Mouse (Mus musculus): ENCODE results near the gene Sec14l2. TPM values are rescaled to one million over a fixed set of nuclear protein-coding genes. Genes with fewer than 3 reads are reported as not detected.

Sec14l2 gene
- 3.6 and 4.1 TPM in 2 replicates for polyA plus RNA-seq (2014; fragmentation: Nextera tagmentation; extraction: Ambion mirVana)

DNA sequence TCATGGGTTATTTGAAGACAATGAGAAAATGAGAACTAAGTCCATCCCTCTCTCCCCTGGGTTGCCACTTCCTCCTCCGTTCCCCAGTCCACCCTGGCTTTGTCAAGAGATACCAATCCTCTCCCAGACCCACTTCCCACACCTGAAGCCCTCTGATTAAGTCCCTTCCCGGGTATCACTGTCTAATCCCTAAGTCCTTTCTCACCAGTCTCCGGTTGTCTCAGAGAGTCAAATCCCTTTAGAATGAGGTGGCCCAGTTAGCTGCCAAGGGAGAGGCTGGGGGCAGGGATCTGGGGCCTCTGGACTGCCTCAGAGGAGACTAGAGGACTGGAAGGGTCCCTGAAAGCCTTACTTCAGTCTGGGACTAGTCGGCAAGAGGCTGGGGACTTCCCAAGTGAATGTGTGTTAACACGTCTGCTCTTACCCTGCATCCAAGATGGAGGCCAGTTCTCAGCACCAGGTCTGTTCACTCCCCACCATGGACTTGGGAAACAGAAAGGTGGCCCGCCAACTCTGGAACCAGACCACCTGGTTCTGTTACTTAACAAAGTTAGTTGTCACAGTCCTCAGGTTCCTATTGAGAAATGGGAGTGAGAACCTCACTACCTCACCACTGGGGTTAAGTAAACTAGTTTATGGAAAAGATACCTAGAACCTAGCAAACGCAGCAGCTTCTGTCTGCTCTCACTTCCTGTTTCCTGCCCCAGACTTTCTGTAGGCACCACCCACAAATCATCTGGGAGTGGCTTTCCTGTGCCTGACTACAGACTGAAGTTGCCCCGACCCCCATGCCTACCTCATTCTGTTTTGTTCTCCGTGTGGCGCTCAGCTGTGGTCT, at the start of gene Sec14l2:
Gene Sec14l2, minus strand, starts transcription at position 674 of the 838 bp plus-strand sequence.
- peaks cover 3% of the 10 kb centered on the region; the same call in 1 of the 2 replicates for H3K9me3 ChIP-seq (ENCODE audit: control insufficient read depth, low read length)
- DNase-seq (ENCODE audit: low spot score) (no peak), ATAC-seq (ENCODE audit: low FRiP score) (no peak)
- H3K4me3 ChIP-seq (replicated peaks; ENCODE audit: low read length): no peak within 1 kb of the TSS
- peaks cover 4% of the 10 kb centered on the region; the same call in 1 of the 2 replicates for H3K27me3 ChIP-seq (ENCODE audit: control insufficient read depth, insufficient read depth, low read length)
- H3K9ac ChIP-seq: no peak within 1 kb of the TSS
- H3K36me3 ChIP-seq (replicated peaks; ENCODE audit: control insufficient read depth, insufficient read depth): no peaks in the 10 kb centered on the region
- 77% methylated on average over 10 of the region's 10 CpGs for WGBS
- peaks cover 9% of the 10 kb centered on the region for H3K4me1 ChIP-seq (replicated peaks; ENCODE audit: control insufficient read depth, insufficient read depth, low read length)
- H3K27ac ChIP-seq: no peak within 1 kb of the TSS
- no peak within 1 kb of the TSS for H3K4me2 ChIP-seq (replicated peaks)

DNA sequence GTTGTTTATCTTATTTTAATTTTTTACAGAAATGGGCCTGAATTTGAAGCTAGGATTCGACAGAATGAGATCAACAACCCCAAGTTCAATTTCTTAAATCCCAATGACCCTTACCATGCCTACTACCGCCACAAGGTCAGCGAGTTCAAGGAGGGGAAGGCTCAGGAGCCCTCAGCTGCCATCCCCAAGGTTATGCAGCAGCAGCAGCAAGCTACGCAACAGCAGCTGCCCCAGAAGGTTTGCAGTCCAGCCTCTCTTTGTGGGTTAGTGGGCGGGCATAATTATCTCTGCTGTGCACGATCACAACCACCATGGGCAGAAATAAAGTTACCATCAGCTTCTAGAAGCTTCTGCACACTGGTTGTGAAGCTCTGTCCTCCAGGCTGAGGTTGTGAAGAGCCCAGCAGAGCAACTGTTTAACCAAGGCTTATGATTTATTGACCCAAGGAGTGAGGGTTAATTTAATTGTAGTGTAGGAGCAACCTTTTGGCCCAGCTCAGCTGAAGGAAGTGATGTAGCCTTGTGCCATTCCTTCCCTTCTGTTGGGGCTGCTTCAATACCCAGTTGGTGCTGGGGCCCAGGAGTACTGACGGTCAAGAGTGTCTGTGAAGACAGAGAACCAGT, 43.4 kb upstream of the Sec14l2 start:
- ATAC-seq (ENCODE audit: low FRiP score) (no peak), DNase-seq (ENCODE audit: low spot score) (no peak)
- Histone ChIP-seq H3K4me2 (replicated peaks) (no peak overlapping the region), H3K9me3 (ENCODE audit: control insufficient read depth, low read length) (no peaks in the 10 kb centered on the region), H3K27ac (no peak overlapping the region), H3K4me3 (replicated peaks; ENCODE audit: low read length) (no peak overlapping the region), H3K36me3 (replicated peaks; ENCODE audit: control insufficient read depth, insufficient read depth) (peaks cover 100% of the 10 kb centered on the region), H3K9ac (no peak overlapping the region), H3K4me1 (replicated peaks; ENCODE audit: control insufficient read depth, insufficient read depth, low read length) (peaks cover 8% of the 10 kb centered on the region), H3K27me3 (ENCODE audit: control insufficient read depth, insufficient read depth, low read length) (no peaks in the 10 kb centered on the region)
- WGBS: 96% methylated on average over 7 of the region's 7 CpGs

DNA sequence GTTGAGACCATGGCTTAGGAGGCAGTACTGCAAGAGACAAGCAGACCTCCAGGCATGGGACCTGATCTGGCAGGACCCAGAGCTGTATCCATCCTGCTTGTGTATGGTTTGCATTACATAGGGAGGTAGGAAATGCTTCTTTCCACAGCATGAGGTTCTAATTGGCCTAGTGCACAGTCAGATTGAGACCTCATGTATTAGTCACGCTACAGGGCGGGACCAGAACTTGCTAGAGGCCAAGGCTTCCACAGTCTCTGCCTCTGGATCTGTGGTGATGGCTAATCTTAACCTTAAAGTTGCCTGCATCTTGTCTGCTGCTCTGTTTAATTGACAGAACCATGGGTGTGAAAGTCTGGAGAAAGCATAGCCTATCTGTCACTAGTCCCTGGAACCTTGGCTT, 41.5 kb upstream of the Sec14l2 start:
- no peak overlapping the region for H3K9ac ChIP-seq
- H3K4me2 ChIP-seq (replicated peaks): no peak overlapping the region
- peaks cover 16% of the 10 kb centered on the region for H3K4me1 ChIP-seq (replicated peaks; ENCODE audit: control insufficient read depth, insufficient read depth, low read length)
- H3K36me3 ChIP-seq (replicated peaks; ENCODE audit: control insufficient read depth, insufficient read depth): peaks cover 83% of the 10 kb centered on the region
- no peak for DNase-seq (ENCODE audit: low spot score)
- no peak for ATAC-seq (ENCODE audit: low FRiP score)
- WGBS: 89% methylated on average over 2 of the region's 2 CpGs
- H3K9me3 ChIP-seq (ENCODE audit: control insufficient read depth, low read length): no peaks in the 10 kb centered on the region
- no peak overlapping the region for H3K27ac ChIP-seq
- no peak overlapping the region for H3K4me3 ChIP-seq (replicated peaks; ENCODE audit: low read length)
- H3K27me3 ChIP-seq (ENCODE audit: control insufficient read depth, insufficient read depth, low read length): no peaks in the 10 kb centered on the region

DNA sequence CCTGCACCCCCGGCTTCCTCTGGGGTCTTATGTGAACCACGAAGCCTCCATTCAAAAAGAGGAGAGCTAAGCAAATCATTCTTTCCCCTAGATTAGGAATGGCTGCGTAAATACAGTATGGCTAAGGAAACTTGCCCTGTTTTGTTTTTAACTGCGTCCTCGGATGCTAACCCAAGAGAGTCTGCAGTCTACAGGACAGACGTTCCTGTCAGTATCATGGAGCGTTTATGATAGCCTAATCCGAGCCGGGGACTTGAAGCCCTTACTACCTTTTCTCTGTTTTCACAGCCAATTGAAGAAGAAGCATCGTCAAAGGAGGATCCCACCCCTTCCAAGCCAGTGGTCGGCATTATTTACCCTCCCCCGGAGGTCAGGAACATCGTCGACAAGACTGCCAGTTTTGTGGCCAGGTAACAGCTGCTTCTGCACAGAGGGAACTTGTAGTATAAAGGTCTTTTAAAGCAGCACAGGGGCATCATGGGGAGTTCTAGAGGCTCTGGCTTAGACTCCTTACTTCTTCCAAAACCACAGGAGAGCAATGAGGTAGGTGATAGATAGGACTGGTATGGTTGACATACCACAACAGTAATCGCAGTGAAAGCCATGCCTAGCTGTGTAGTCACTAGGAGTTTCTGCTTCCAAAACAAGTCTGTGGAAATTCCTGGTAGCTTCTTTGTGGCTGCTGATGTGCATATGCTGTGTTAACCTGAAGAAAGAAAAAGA, 37.7 kb upstream of the Sec14l2 start:
- DNase-seq (ENCODE audit: low spot score) (no peak), ATAC-seq (ENCODE audit: low FRiP score) (peak; percentile 8; the same call in 1 of the 2 replicates)
- Histone ChIP-seq H3K27me3 (ENCODE audit: control insufficient read depth, insufficient read depth, low read length) (no peaks in the 10 kb centered on the region), H3K27ac (peak overlapping the region; percentile 92), H3K4me3 (replicated peaks; ENCODE audit: low read length) (peak overlapping the region; percentile 70), H3K36me3 (replicated peaks; ENCODE audit: control insufficient read depth, insufficient read depth) (peaks cover 45% of the 10 kb centered on the region), H3K4me2 (replicated peaks) (peak overlapping the region; percentile 81), H3K9ac (peak overlapping the region; percentile 73), H3K4me1 (replicated peaks; ENCODE audit: control insufficient read depth, insufficient read depth, low read length) (peaks cover 22% of the 10 kb centered on the region), H3K9me3 (ENCODE audit: control insufficient read depth, low read length) (no peaks in the 10 kb centered on the region)
- 9% methylated on average over 15 of the region's 15 CpGs for WGBS

DNA sequence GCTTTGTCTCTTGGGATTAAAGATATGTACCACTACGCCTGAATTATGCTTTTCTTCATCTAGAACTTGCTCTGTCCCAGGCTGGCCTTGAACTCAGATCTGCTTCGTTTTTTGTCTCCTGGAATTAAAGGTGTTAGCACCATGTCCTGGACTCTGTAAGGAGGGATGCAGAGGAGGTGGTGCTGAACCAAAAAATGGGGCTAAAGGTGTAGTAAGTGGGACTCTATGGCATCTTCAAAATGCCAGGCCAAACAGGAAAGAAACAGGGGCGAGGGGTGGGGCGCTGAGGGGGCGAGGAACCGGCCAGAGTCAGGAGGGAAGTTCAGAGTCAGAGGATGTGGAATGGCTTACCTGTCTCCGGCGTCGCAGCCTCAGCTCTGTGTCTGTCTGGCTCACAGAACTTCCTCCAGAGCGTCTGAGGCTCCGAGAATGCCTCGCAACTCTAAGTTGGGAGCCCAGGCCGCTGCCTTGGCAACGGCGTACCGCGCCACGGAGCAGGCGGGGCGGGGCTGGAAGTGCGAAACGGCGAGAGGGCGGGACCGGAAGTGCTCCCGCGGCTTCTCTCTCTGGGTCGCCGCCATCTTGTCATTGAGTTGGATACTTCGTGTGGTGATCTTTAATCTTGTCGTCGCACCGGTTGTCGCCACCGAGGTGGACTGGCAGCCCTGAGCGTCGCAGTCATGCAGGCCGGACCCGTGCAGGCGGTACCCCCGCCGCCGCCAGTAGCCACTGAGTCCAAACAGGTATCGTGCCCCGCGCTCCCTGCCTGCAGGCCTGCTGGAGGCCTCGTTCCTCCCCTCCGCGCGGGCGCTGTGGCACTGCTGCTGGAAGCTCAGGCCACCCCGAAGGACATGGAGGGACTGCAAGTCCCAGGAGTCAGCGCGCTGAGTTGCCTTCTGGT, 36.8 kb upstream of the Sec14l2 start, which contains the start of the genes Ccdc157 and Sf3a1:
Gene Ccdc157, minus strand, starts transcription at position 486 of the 901 bp plus-strand sequence.
Gene Sf3a1, plus strand, starts transcription at position 543 of the 901 bp plus-strand sequence.
- WGBS: 2% methylated on average over 53 of the region's 54 CpGs
- H3K4me2 ChIP-seq (replicated peaks): peak within 1 kb of the TSS; percentile 81
- peak within 1 kb of the TSS; percentile 73 for H3K9ac ChIP-seq
- H3K27me3 ChIP-seq (ENCODE audit: control insufficient read depth, insufficient read depth, low read length): no peaks in the 10 kb centered on the region
- H3K4me1 ChIP-seq (replicated peaks; ENCODE audit: control insufficient read depth, insufficient read depth, low read length): peaks cover 22% of the 10 kb centered on the region
- H3K9me3 ChIP-seq (ENCODE audit: control insufficient read depth, low read length): no peaks in the 10 kb centered on the region
- peak within 1 kb of the TSS; percentile 92 for H3K27ac ChIP-seq
- H3K36me3 ChIP-seq (replicated peaks; ENCODE audit: control insufficient read depth, insufficient read depth): peaks cover 37% of the 10 kb centered on the region
- H3K4me3 ChIP-seq (replicated peaks; ENCODE audit: low read length): peak within 1 kb of the TSS; percentile 70
- peak; percentile 93 for DNase-seq (ENCODE audit: low spot score)
- ATAC-seq (ENCODE audit: low FRiP score): peak; percentile 97

DNA sequence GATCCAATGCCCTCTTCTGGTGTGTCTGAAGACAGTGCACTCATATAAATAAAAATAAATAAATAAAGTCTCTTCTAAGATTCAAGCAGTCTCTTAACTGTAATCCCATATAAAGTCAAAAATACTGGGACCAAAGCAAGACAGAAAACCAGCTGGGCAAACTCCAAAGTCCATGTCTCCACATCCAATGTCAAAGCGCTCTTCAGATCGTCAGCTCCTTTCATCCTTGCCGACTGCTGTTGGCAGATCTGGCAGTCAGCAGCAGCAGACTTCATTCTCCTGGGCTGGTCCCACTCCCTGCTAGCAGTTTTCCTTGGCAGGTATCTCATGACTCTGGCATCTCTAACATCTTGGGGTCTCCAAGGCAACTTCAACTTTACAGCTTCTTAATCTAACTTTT, 35.5 kb upstream of the Sec14l2 start:
- peaks cover 22% of the 10 kb centered on the region for H3K4me1 ChIP-seq (replicated peaks; ENCODE audit: control insufficient read depth, insufficient read depth, low read length)
- WGBS: 89% methylated on average over 3 of the region's 3 CpGs
- ATAC-seq (ENCODE audit: low FRiP score) (no peak), DNase-seq (ENCODE audit: low spot score) (no peak)
- no peak overlapping the region for H3K27ac ChIP-seq
- H3K4me2 ChIP-seq (replicated peaks): peak overlapping the region; percentile 81; the same call in 1 of the 2 replicates
- no peaks in the 10 kb centered on the region for H3K9me3 ChIP-seq (ENCODE audit: control insufficient read depth, low read length)
- H3K4me3 ChIP-seq (replicated peaks; ENCODE audit: low read length): no peak overlapping the region
- H3K9ac ChIP-seq: no peak overlapping the region
- peaks cover 23% of the 10 kb centered on the region for H3K36me3 ChIP-seq (replicated peaks; ENCODE audit: control insufficient read depth, insufficient read depth)
- no peaks in the 10 kb centered on the region for H3K27me3 ChIP-seq (ENCODE audit: control insufficient read depth, insufficient read depth, low read length)

DNA sequence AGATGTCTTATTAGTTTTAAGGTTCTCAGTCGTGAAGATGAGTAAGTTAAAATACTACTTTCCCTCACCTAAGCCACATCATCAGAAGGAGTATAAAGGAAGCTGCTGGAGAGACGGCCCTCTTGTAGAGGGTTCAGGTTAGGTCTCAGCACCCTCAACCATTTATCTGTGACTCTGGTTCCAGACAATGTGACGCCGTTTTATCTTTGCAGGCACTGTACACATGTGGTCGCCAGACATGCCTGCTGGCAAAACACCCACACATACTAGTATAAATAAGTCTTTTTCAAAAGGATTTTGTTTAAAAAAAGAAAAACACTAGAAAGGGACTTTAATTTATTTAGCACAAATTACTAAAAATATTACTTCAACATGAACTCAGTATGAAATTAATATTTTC, 32.4 kb upstream of the Sec14l2 start:
- Histone ChIP-seq H3K9me3 (ENCODE audit: control insufficient read depth, low read length) (no peaks in the 10 kb centered on the region), H3K27ac (no peak overlapping the region), H3K36me3 (replicated peaks; ENCODE audit: control insufficient read depth, insufficient read depth) (no peaks in the 10 kb centered on the region), H3K27me3 (ENCODE audit: control insufficient read depth, insufficient read depth, low read length) (no peaks in the 10 kb centered on the region), H3K9ac (no peak overlapping the region), H3K4me3 (replicated peaks; ENCODE audit: low read length) (no peak overlapping the region), H3K4me1 (replicated peaks; ENCODE audit: control insufficient read depth, insufficient read depth, low read length) (peaks cover 8% of the 10 kb centered on the region; the same call in 1 of the 2 replicates), H3K4me2 (replicated peaks) (no peak overlapping the region)
- ATAC-seq (ENCODE audit: low FRiP score) (no peak), DNase-seq (ENCODE audit: low spot score) (no peak)
- 86% methylated on average over 5 of the region's 5 CpGs for WGBS

DNA sequence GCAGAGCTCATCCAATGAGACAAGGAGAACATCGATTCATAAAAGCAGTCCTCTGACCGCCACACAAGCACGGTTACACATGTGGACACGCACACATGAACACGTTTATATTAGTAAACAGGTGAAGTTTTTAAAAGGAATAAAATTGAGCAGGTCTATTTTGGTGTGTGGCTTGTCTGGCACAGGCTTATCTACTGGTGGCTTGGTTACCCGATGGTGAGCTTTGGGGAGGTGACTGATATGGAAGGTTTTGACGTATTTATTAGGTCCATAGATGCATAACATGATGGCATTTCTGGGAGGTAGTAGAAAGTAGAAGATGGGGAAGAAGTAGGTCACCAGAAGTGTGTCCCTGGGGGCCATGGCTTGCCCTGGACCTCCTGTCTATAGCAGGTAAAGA, 30.5 kb upstream of the Sec14l2 start:
- no peak for ATAC-seq (ENCODE audit: low FRiP score)
- Histone ChIP-seq H3K4me1 (replicated peaks; ENCODE audit: control insufficient read depth, insufficient read depth, low read length) (no peaks in the 10 kb centered on the region), H3K9ac (no peak overlapping the region), H3K4me2 (replicated peaks) (no peak overlapping the region), H3K4me3 (replicated peaks; ENCODE audit: low read length) (no peak overlapping the region), H3K27ac (no peak overlapping the region), H3K27me3 (ENCODE audit: control insufficient read depth, insufficient read depth, low read length) (no peaks in the 10 kb centered on the region), H3K9me3 (ENCODE audit: control insufficient read depth, low read length) (no peaks in the 10 kb centered on the region), H3K36me3 (replicated peaks; ENCODE audit: control insufficient read depth, insufficient read depth) (no peaks in the 10 kb centered on the region)
- DNase-seq (ENCODE audit: low spot score): no peak
- WGBS: 96% methylated on average over 7 of the region's 7 CpGs

All from hindbrain, embryonic 14.5 days (tissue).